Mouse (Mus musculus) liver, adult 2 months (tissue): Measurements from ENCODE around the gene Olfr156. TPM values are rescaled to one million over a fixed set of nuclear protein-coding genes. Genes with fewer than 3 reads are reported as not detected.

Experiments
- DNase-seq: peaks from one replicate; pipeline ENCODE4 v3.0.0-alpha.2; 2011; ENCODE audit warnings: low read depth, low spot score; ENCODE audit errors: extremely low read depth
- H3K27ac ChIP-seq: fragments of 200-500 bp; replicated peaks from 2 replicates; pipeline ENCODE4 v1.5.1; 2012; ENCODE audit warnings: low read depth, mild to moderate bottlenecking, control low read depth, inconsistent platforms, low read length; ENCODE audit not compliant: insufficient read depth
- H3K27me3 ChIP-seq: fragments of 200-500 bp; 2 replicates; pipeline ENCODE4 v1.6.1; 2012; ENCODE audit warnings: mild to moderate bottlenecking, moderate library complexity, low read length, inconsistent platforms; ENCODE audit not compliant: control insufficient read depth, insufficient read depth
- H3K36me3 ChIP-seq: fragments of 200-500 bp; 2 replicates; pipeline ENCODE4 v1.6.1; 2012; ENCODE audit warnings: low read length, inconsistent platforms; ENCODE audit not compliant: control insufficient read depth, insufficient read depth
- H3K4me1 ChIP-seq: fragments of 200-500 bp; 2 replicates; pipeline ENCODE4 v1.6.1; 2011; ENCODE audit warnings: low read length; ENCODE audit not compliant: control insufficient read depth, insufficient read depth
- H3K4me3 ChIP-seq: fragments of 200-500 bp; 2 replicates; pipeline ENCODE4 v1.5.1; 2011; ENCODE audit warnings: low read depth, mild to moderate bottlenecking, control low read depth, low read length, moderate library complexity; ENCODE audit not compliant: insufficient read depth
- H3K79me2 ChIP-seq: fragments of 200-500 bp; 2 replicates; pipeline ENCODE4 v1.6.1; 2012; ENCODE audit warnings: inconsistent platforms, mild to moderate bottlenecking, low read length, moderate library complexity; ENCODE audit not compliant: control insufficient read depth, insufficient read depth
- H3K9ac ChIP-seq: fragments of 200-500 bp; 2 replicates; pipeline ENCODE4 v1.6.1; 2012; ENCODE audit warnings: low read depth, mild to moderate bottlenecking, control low read depth, inconsistent platforms, low read length
- CTCF ChIP-seq: fragments of 200-500 bp; IDR thresholded peaks from 2 replicates; pipeline ENCODE4 v1.5.1; 2011; ENCODE audit warnings: low read depth, low read length, control low read depth
- POLR2A ChIP-seq: fragments of 200-500 bp; IDR thresholded peaks from 2 replicates; pipeline ENCODE4 v1.6.1; 2011; ENCODE audit warnings: low read length, control low read depth; ENCODE audit not compliant: insufficient read depth; ENCODE audit errors: extremely low read depth
- WGBS: fragments of 180-500 bp; shearing (Covaris S2); methylation state at CpG from one replicate; pipeline ENCODE4 v1.1.7; 2018; 5-methylcytosine and 5-hydroxymethylcytosine counted together
- polyA plus RNA-seq: library from polyadenylated mRNA; depleted of rRNA; stranded (reverse); fragments of >200 nt; gene quantifications from 2 replicates; pipeline ENCODE4 v1.2.3, GENCODE M21; 2012; rRNA removed
- total RNA-seq: library from RNA; depleted of rRNA; stranded (reverse); fragments of >200 nt; gene quantifications from 2 replicates; pipeline ENCODE4 v1.2.3, GENCODE M21; 2014; rRNA removed

Gene Olfr156
- total and polyA plus RNA-seq, 2 experiments: not detected

DNA sequence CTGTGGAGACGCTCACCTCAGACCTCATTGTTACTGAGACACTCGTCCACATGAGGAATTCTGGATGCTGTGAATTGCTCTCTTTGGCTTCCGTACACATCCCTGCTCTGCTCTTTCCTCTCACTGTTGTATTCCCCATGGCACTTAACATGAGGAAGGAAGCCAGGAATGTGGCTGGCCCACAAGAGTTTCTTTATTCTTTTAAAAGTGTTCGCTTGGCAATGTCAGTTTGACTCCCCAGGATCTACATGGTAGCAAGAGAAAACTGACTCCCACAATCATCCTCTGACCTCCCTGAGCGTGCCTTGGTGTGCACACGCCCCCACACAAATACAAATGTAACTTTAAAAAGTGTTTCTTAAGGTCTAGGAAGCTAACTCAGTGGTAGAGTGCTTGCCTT is 52.1 kb downstream of the Olfr156 start:
- Histone ChIP-seq H3K27ac (no peak overlapping the region), H3K27me3 (no peaks in the 10 kb centered on the region), H3K4me1 (no peaks in the 10 kb centered on the region), H3K9ac (no peak overlapping the region), H3K4me3 (no peak overlapping the region), H3K36me3 (no peaks in the 10 kb centered on the region), H3K79me2 (no peaks in the 10 kb centered on the region)
- WGBS: 54% methylated on average over 6 of the region's 6 CpGs
- DNase-seq: no peak
- TF ChIP-seq CTCF (no peak), POLR2A (no peak)

DNA sequence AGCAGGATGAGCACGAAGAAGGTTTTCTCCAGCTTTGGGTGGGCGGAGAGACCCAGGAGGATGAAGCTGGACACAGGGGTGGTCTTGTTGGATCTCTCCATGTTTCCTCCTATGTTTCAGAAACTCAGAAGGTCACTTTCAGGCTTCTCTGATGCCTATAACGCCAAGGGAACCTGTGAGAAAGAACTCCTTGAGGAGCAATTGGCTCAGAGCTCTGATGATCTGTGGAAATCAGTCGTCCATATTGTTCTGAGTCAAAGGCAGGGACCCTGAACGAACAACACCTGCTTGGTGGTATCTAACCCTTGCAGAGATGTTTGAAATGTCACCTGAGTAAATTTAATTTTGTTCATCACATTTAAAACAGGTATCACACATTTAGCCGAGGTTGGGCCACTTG is 52.8 kb downstream of the Olfr156 start, which contains the start of gene Olfr159:
Gene Olfr159, minus strand, starts transcription at position 101 of the 400 bp plus-strand sequence.
- Histone ChIP-seq H3K79me2 (no peaks in the 10 kb centered on the region), H3K4me3 (no peak within 1 kb of the TSS), H3K27ac (no peak within 1 kb of the TSS), H3K27me3 (no peaks in the 10 kb centered on the region), H3K4me1 (no peaks in the 10 kb centered on the region), H3K9ac (no peak within 1 kb of the TSS), H3K36me3 (no peaks in the 10 kb centered on the region)
- no peak for DNase-seq
- no peak for TF ChIP-seq CTCF
- TF ChIP-seq POLR2A: no peak
- WGBS: 75% methylated on average over 6 of the region's 6 CpGs

Other genes with a start within 250 kb of the Olfr156 start
- gene Rgp1, start 245.2 kb downstream of the Olfr156 start, total RNA-seq: 15.9 and 18.7 TPM in 2 replicates
- 33.2 and 44.5 TPM in 2 replicates for gene Rgp1, start 245.2 kb downstream of the Olfr156 start, polyA plus RNA-seq
- gene Gba2, start 245.0 kb downstream of the Olfr156 start, total RNA-seq: 5.1 and 5.3 TPM in 2 replicates
- 8.9 and 10.9 TPM in 2 replicates for gene Gba2, start 245.0 kb downstream of the Olfr156 start, polyA plus RNA-seq
- not detected in 2 replicates for gene Msmp, start 239.4 kb downstream of the Olfr156 start, total RNA-seq
- not detected in 2 replicates for gene Msmp, start 239.4 kb downstream of the Olfr156 start, polyA plus RNA-seq
- gene Npr2, start 192.0 kb downstream of the Olfr156 start, total RNA-seq: 22.9 and 29.2 TPM in 2 replicates
- 24.1 and 39.1 TPM in 2 replicates for gene Npr2, start 192.0 kb downstream of the Olfr156 start, polyA plus RNA-seq
- 0.47 and 0.55 TPM in 2 replicates for gene Spag8, start 170.3 kb downstream of the Olfr156 start, total RNA-seq
- gene Spag8, start 170.3 kb downstream of the Olfr156 start, polyA plus RNA-seq: 0.83 and 1.1 TPM in 2 replicates
- gene Hint2, start 167.4 kb downstream of the Olfr156 start, total RNA-seq: 202 and 236 TPM in 2 replicates
- gene Hint2, start 167.4 kb downstream of the Olfr156 start, polyA plus RNA-seq: 215 and 231 TPM in 2 replicates
- 0.46 and 0.81 TPM in 2 replicates for gene Tmem8b, start 154.9 kb downstream of the Olfr156 start, total RNA-seq
- gene Tmem8b, start 154.9 kb downstream of the Olfr156 start, polyA plus RNA-seq: 1.8 and 1.9 TPM in 2 replicates
- gene Fam221b, start 154.8 kb downstream of the Olfr156 start, total RNA-seq: not detected in 2 replicates
- gene Fam221b, start 154.8 kb downstream of the Olfr156 start, polyA plus RNA-seq: 0.02 TPM in 1 of 2 replicates, not detected in the other
- gene Olfr70, start 123.1 kb downstream of the Olfr156 start, total RNA-seq: not detected in 2 replicates
- not detected in 2 replicates for gene Olfr70, start 123.1 kb downstream of the Olfr156 start, polyA plus RNA-seq
- not detected in 2 replicates for gene Olfr71, start 113.6 kb downstream of the Olfr156 start, total RNA-seq
- not detected in 2 replicates for gene Olfr71, start 113.6 kb downstream of the Olfr156 start, polyA plus RNA-seq
- gene Hrct1, start 96.7 kb downstream of the Olfr156 start, total RNA-seq: 0.09 and 0.13 TPM in 2 replicates
- gene Hrct1, start 96.7 kb downstream of the Olfr156 start, polyA plus RNA-seq: 0.07 and 0.21 TPM in 2 replicates
- gene Spaar, start 93.9 kb downstream of the Olfr156 start, total RNA-seq: 0.07 and 0.18 TPM in 2 replicates
- gene Spaar, start 93.9 kb downstream of the Olfr156 start, polyA plus RNA-seq: 0.07 and 0.12 TPM in 2 replicates
- gene Olfr159, start 52.9 kb downstream of the Olfr156 start, total RNA-seq: not detected in 2 replicates
- gene Olfr159, start 52.9 kb downstream of the Olfr156 start, polyA plus RNA-seq: not detected in 2 replicates
- gene Olfr157, start 16.3 kb upstream of the Olfr156 start, total RNA-seq: not detected in 2 replicates
- gene Olfr157, start 16.3 kb upstream of the Olfr156 start, polyA plus RNA-seq: not detected in 2 replicates
- not detected in 2 replicates for gene Olfr155, start 27.7 kb upstream of the Olfr156 start, total RNA-seq
- gene Olfr155, start 27.7 kb upstream of the Olfr156 start, polyA plus RNA-seq: not detected in 2 replicates
- gene Reck, start 51.6 kb upstream of the Olfr156 start, total RNA-seq: 1.9 and 2.2 TPM in 2 replicates
- gene Reck, start 51.6 kb upstream of the Olfr156 start, polyA plus RNA-seq: 2.4 and 2.6 TPM in 2 replicates
- gene Glipr2, start 133.5 kb upstream of the Olfr156 start, total RNA-seq: 0.83 and 2.0 TPM in 2 replicates
- gene Glipr2, start 133.5 kb upstream of the Olfr156 start, polyA plus RNA-seq: 0.67 and 1.2 TPM in 2 replicates
- not detected in 2 replicates for gene Ccin, start 159.6 kb upstream of the Olfr156 start, total RNA-seq
- gene Ccin, start 159.6 kb upstream of the Olfr156 start, polyA plus RNA-seq: not detected in 2 replicates
- gene Clta, start 180.6 kb upstream of the Olfr156 start, total RNA-seq: 166 and 191 TPM in 2 replicates
- 116 and 154 TPM in 2 replicates for gene Clta, start 180.6 kb upstream of the Olfr156 start, polyA plus RNA-seq